Mouse (Mus musculus): ENCODE results near the gene Prss46.

DNA sequence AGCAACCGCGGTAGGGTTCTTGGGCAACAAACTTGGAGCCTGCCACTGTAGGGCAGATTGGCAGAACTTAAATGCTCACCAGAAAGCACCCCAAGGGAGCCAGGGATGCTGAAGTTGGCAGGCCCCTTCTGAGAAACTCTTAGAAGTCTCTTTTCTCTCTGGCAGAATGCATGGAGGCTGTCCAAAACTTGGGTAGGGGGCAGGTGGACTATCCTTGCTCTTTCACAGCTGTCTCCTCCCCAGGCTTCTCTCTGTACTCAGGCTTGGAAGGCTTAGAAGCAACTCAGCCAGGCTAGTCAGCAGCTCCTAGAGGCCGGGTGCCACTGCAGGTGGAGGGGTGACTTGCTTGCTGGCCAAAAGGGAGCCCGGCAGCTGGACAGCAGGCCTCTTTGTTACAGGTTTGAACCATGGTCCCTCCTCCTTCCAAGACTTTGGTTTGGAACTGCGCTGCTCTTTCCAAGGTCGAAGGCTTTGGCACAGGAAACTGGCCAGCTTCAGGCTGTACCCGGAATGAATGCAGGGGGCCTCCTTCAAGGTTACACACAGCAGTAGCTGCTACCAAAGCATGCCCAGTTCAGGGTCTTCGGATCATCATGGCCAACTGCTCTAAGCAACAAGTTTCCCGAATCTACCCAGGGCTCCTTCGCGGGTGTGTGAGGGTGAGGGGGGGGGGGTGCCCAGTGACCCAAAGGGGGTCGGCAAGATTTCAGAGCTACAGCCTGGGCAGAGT lies 35.0 kb downstream of the Prss46 start, which contains the start of gene Als2cl:
- TF ChIP-seq CTCF (IDR thresholded peaks at IDR 0.05; ENCODE audit: low read depth) = no peak
- no peak for TF ChIP-seq EP300 (IDR thresholded peaks at IDR 0.05; ENCODE audit: low read depth)
